Mouse (Mus musculus): Measurements from ENCODE around the gene Gsta1.
"Not testable (repeated sequence)": the region's sequence is repeated elsewhere in the genome, so short reads cannot be mapped to it uniquely, and the experiment has no call there.

Gene Gsta1

DNA sequence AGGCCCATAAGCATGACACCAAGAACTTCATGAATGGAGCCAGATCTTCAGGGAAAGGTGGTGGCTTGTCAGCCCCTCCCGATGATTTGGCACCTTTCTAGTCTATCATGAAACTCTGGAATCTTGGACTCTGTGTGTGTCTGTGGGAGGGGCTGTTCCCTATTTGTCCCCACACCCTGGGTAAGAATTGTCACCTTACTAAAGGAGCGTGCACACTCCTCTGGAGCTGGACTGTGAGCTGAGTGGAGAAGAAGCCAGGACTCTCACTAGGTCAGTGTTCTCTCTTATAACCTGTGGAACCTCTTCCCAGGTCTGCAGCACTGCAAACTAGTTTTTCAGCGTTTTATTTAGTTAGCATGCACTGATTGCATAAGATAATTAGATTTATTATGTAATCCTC is at the start of gene Gsta1:
TSS of gene Gsta1 (plus strand) at position 196 of the 400 bp plus-strand sequence.
- not testable (repeated sequence) for DNase-seq (ENCODE audit: low spot score in 2 of 2)

DNA sequence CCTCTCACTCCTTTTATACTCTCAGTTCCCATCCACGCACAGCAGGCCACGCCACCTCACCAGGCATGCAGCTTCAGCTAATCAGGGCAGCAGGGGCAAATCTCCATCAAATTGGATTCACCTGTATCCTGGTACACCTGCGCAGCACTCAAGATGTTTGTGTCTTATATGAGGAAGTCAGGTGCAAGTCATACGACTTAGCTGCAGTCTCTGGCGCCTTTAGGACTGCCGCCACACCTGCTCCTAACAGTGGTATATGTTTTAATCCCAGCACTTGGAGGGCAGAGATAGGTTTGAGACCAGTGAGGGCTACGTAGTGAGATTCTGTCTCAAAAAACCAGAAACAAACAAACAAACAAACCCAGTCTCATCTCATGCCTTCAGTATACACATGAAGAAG is 48.0 kb upstream of the Gsta1 start, which contains the start of gene Gsta4:
TSS of gene Gsta4 (plus strand) at position 301 of the 400 bp plus-strand sequence.
- not testable (repeated sequence) for DNase-seq (ENCODE audit: low spot score in 2 of 2)

DNA sequence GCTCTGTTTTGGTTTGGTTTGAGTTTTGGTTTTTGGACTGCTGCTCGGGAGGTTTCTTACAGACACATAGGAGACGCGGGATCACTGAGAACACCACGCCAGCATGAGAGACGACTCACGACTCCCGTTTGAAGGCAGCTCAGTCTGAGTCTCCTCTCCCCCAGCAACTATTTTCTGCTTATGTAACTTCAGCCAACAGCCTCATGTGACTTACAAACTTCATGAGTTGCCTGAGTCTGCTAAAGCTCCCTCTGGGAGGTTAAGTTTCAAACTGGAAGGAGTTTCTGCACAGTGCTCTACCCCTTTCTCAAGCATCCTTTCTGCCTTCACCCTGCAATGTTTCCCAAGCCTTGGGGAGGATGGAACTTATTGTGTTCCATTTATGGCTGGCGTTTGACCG is 44.8 kb upstream of the Gsta1 start:
- DNase-seq (ENCODE audit: low spot score in 2 of 2): no peak

DNA sequence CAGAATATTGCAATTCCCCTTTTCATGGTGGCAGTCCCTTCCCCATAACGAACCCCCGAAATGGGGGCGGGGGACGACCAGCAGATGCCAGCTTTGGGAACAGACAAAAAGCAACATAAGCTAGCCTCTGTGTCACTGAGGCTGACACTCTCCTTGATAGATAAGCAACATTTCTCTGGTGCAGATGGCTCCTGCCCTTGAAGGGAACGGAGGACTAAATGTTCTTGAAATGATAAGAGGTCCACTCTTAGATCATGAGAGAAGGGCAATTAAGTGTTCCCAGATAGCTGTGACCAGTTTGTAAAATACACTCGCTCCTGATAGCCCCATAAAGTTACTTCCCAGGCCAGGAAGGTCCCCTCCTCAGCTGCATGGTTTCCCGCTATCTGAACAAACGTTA is 41.5 kb upstream of the Gsta1 start:
- DNase-seq (ENCODE audit: low spot score in 2 of 2): no peak

DNA sequence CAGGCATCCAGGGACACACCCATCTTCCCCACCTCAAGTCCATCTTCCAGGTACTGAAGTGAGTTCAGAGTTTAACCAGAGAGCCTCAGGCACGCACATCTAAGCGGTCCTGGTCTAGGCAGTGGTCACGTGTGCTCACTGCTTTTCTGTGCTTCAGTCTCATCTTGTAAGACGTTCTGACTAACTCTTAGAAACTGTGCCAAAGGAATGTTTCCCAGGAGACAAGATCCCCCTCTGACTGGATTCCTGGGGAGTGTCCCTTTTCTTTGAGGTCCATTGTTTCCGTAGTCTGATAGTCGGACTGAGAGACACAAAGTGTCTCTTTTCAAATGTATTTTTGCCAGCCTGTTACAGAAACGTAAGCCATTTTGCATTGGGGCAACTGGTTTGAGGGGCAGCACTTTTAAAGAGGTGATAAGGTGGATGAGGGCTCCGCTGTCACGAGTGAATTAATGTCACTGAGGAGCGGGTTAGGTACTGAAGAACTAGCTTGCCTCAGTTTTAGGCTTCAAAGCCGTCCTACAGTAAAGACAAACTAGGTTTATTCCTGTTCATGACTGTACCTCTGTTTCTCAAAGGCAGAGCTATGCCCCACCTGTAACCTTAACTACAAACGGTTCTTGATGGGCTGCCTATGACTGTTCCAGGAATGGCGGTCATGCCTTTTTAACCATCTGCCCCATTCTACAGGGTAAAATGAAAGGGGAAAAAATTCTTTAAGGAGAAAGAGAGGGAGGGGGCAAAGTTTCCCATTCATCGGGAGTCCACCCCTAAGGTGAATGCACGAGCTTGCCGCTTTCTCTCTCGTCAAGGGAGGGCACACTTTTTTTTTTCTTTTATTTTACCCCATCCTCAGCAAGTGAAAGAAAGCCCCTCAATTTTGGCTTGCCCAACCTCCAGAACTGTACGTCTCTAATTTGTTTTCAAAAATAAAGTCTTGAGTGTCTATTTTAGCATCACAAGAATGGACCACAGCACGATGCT is 39.5 kb upstream of the Gsta1 start:
- no peak for DNase-seq (ENCODE audit: low spot score in 2 of 2)

DNA sequence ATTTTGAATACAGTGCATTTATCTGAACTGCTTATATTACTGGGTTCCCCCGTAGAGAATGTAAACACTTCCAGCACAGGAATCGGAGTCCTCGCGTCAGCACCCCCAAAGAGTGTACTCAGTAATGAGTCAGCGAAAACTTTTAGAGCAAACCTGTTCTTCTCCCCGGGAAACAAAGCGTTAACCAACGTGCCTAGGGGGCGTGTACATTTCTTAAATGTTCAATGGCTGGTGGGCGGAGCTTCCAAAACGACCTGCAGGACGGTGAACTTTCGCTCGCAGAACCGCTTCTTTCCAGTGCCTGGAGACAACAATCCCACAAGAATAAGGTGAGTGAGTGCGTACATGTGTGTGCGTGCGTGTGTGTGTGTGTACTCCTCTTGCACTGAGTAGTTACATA is 38.7 kb upstream of the Gsta1 start:
- peak in 1 of 2 experiments; percentile 24 for DNase-seq (ENCODE audit: low spot score in 2 of 2)

DNA sequence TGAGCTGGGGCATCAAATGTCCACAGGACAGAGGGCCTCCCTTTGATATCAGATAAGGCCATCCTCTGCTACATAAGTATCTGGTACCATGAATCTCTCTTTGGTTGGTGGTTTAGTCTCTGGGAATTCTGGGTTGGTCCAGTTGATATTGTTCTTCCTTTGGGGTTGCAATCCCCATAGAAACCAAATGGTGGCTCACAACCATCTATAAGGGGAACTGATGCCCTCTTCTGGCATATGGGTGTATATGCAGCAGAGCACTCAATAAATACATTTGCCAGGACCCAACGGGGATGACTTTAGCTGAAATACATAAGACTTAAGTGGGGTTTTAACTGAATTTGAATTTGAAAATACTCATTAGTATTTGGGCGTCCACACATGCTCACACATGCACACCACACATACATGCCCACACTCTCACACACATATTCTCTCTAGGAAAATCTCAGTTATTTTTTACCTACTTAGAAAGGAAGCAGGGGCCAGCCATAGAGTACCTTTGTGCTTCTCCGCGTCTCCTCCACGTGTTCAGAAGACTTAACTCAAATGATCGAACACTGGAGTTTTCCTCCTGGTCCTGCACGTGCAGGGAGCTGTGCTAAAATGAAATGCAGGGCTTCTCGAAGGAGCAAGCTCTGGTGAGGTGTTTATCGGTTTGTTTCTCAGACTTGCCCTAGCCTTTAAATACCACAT is 36.4 kb upstream of the Gsta1 start:
- peak in 1 of 2 experiments; percentile 59 for DNase-seq (ENCODE audit: low spot score in 2 of 2)

DNA sequence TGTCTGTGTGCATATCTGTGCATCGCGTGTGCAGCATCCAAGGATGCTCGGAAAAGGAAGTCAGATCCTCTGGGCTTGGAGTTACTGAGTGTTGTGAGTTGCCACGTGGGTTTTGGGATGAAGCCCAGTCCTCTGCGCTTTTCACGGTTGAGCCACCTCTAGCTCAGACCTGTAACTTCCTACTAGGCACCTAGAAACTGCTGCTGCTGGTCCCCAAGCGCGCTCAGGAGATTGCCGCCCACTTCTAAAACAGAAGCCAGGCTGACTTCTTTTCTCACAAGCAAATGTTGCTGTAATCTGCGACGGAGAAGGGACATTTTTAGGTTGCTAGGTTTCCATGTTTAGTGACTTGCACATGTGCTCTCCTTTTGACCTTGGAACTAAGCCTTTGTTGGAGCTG is 35.4 kb upstream of the Gsta1 start:
- peak in 1 of 2 experiments; percentile 54 for DNase-seq (ENCODE audit: low spot score in 2 of 2)

DNA sequence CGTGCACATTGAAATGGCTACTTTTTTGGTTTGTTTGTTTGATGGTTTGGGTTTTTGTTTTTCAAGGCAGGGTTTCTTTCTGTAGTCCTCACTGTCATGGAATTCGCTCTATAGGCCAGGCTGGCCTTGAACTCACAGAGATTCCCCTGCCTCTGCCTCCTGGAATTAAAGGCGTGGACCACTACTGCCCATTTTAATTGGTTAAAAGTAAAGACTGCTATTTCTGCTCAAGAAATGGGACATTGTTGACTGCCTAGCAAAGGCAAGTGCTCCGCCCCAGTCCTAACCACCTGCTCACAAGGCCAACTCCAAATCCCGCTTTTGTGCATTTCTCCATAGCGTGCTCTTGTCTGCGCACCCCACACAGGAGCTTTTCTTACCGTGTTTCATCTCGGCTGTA is 32.7 kb upstream of the Gsta1 start:
- no peak for DNase-seq (ENCODE audit: low spot score in 2 of 2)

DNA sequence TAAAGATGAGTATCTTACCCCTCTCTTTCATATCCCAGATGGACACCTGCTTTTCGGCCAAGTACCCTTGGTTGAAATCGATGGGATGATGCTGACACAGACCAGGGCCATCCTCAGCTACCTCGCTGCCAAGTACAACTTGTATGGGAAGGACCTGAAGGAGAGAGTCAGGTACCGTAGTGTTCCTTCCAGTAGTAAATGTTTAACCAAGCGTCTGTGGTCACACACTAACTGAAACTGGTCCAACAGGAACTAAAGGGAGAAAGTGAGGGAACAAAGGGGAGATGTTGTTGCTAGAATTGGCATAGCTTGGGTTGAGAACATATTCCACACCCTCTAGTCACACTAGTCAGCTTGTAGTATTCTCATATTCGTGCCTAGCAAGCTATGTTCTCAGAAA is 26.3 kb upstream of the Gsta1 start:
- no peak for DNase-seq (ENCODE audit: low spot score in 2 of 2)

DNA sequence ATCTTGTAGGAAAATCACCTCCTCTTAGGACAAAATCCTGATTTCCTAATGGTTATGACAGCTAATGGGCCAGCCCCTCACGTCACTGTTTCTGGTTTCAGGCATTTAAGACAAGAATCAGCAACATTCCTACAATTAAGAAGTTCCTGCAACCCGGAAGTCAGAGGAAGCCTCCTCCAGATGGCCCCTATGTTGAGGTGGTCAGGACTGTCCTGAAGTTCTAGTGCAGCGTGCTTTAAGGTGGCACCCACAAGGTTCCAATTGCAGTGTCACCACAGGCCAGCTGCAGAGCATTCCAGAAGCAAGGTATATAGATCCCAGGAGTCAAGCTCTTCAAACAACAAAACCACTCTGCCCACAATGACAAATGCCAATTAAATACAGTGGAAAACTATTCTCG is 21.5 kb upstream of the Gsta1 start:
- no peak for DNase-seq (ENCODE audit: low spot score in 2 of 2)

DNA sequence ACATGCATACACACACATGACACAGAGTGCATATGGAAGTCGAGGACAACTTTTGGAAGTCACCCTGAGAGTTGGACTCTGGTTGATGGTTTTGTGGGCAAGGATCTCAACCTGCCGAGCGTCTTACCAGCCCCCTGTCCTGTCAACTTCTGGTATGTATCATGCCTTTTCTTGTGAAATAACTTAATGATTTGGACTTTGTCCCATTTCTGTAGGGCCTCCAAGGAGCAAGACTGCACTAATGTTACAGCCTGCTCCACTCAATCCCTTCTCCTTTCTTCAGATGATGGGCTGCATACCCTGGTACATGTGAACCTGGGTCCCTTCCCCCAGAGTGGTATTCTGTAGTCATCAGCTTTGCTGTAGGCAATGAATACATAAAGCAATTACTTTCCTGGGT is 20.4 kb upstream of the Gsta1 start:
- DNase-seq (ENCODE audit: low spot score in 2 of 2): no peak

DNA sequence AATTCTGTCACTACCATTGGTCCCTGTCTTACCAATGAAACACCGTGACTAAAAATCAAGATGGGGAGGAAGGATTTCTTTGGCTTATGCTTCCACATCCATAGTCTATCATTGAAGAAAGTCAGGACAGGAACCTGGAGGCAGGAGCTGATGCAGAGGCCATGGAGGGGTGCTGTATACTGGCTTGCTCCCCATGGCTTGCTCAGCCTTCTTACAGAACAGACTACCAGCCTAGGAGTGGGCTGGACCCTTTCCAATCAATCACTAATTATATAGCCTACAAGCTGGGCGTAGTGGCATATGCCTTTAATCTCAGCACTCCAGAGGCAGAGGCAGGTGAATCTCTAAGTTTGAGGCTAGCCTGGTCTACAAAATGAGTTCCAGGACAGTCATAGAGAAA is 19.6 kb upstream of the Gsta1 start:
- no peak for DNase-seq (ENCODE audit: low spot score in 2 of 2)

DNA sequence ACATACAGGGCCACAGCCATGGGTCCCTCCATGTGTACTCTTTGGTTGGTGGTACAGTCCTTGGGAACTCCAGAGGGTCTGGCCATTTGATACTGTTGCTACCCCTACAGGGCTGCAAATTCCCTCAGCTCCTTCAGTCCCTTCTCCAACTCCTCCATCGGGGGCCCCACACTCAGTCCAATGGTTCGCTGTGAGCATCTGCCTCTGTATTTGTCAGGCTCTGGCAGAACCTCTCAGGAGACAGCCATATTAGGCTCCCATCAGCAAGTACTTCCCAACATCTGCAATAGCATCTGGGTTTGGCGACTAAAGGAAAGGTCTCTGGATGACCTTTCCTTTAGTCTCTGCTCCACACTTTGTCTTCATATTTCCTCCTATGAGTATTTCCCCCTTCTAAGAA is 18.9 kb upstream of the Gsta1 start:
- DNase-seq (ENCODE audit: low spot score in 2 of 2): no peak

DNA sequence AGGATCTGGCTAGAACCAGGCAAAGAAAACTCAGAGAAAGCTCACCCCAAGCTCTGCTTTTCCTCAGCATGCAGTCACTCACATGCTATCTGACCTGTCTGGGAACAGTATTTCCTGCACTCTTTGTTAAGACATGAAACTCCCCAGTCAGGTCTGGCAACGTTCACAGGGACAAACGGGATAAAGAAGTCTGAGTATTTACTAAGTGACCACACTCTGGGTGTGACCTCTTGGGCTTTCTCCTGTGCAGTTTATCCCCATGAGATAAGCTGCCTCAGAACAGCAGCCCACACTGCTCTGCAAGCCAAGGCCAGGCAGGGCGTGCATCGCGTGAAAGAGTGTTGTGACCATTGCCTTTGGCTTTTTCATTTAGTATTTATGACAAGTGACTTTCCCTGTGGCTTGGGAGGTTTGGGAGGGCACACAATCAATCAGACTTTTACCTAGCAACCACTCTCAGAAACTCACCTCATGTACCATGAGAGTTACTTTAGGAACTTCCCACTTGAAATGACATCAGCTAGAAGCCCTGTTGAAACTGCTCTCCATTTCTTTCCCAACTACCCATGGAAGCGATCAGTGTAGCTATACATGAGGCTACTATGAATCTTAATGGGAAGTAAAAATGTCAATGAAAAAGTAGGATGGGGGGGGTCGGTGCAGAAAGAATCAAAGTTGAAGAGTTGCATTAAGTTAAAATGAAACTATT is 18.0 kb upstream of the Gsta1 start:
- no peak for DNase-seq (ENCODE audit: low spot score in 2 of 2)

DNA sequence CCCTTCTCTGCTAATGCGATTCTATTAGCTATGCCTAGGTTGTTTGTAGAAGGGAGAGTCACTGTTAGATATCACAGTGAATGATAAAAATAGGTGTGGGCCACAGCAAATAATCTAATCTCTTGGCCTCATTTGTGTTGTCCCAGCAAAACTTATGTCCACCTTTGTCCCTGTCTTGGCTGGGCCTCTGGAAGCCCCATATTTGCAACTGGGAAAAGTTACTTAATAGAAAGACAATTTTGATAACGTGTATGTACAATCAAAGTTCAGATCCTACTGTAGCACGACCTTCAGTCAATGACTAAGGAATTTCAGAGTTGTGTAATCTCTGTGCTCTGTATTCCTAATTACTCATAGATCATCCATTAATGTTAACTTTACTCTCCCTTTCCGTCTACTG is 13.4 kb upstream of the Gsta1 start:
- DNase-seq (ENCODE audit: low spot score in 2 of 2): no peak

DNA sequence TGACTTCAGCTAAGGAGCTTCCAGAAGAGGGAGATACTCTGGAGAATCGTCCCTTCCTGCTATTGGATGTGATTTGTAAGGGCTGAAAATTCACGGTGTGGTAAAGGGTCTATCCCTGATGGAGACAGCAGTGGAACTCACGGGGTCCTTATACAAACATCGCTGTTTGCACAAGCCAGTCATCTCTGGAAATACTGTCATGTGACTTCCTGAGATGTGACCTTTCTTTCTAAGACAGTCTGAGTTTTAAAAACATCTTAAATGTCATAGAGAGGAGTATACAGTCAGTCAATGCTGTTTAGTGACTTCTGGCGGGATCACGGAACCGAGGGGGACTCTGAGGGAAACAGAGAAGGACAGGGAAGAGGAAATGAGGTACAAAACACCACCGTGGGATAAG is 7.8 kb upstream of the Gsta1 start:
- DNase-seq (ENCODE audit: low spot score in 2 of 2): no peak

DNA sequence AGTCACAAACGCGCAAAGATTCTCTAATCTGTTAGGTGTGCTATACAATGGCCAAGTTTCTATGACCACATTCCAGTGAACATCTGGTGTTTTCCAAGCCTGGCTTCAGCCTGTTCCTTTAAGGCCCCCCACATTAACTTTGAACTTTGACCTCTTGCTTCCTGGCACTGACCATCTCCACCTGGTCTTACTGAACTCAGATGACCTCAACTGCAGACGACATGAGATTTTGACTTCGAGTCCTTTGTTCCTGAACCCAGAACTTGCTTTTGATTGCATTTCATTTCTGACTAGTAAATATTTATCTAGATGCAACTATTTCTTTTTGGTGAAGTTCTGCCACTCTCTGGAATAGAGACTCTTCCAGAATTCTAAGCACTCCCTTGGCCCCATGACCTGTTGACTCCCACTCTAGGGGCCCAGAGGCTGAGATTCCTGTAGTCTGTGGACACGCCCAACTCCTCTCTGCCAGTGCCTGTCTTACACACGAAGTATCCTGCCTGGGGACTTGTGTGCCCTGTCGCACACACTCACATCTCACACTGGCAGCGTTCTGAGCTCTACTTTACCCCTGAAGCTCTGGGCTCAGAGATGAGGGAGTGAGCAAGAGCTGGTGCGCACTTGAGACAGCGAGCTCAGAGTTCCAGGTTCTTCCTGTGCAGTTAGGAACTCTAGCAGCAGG is 7.1 kb upstream of the Gsta1 start:
- no peak for DNase-seq (ENCODE audit: low spot score in 2 of 2)

DNA sequence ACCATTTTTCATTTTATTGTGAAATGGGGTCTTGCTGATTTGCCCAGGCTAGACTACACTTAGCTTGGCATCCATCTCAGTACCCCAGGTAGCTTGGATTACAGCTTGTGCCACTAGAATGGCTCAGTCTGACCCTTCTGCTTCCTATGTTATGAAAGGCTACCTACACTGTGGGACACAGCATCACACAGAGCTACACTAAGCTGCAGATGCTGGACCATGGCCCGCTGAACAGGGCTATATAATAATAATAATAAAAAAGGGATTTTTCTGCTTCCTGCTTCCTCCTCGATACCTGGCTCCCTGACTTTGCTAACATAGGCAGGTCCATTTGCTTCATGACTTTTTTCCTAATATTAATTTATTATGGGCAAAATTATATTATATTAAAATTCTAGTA is 6.0 kb upstream of the Gsta1 start:
- DNase-seq (ENCODE audit: low spot score in 2 of 2): no peak

DNA sequence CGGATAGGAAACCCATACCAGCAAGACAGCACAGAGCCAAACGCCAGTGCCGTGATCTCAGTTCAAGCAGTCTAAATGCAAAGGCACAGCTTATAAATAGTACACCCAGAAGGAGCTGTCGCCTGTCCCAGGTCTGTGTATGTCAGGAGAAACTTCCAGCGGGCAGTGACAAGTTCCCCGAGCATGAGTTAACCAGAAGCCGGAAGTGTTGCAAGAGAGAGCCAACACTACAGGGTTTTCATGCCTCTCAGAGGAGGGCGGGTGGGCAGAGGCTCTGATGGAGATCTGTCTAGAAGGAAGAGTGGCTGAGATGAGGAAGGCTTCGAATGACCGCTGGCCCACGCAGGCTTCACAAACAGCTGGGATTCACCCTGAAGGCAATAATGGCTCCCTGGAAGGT is 5.2 kb upstream of the Gsta1 start:
- no peak for DNase-seq (ENCODE audit: low spot score in 2 of 2)

DNA sequence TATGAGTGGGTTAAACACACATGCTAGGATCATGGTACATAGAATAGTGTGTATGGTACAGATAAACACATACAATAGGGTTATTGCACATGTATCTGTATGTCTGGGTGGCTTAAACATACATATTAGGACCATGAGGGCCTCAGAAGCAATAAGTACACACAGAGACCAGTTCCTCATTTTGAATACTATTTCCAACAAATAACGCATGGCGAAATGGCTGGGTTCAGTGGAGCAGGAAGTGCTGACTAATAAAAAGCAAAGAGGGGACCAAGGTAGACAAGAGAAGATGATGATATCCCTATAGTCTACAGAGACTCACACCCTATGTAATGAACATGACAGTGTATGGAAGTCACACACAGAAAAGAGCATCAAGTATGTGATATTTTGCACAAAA is 2.3 kb upstream of the Gsta1 start:
- no peak for DNase-seq (ENCODE audit: low spot score in 2 of 2)

DNA sequence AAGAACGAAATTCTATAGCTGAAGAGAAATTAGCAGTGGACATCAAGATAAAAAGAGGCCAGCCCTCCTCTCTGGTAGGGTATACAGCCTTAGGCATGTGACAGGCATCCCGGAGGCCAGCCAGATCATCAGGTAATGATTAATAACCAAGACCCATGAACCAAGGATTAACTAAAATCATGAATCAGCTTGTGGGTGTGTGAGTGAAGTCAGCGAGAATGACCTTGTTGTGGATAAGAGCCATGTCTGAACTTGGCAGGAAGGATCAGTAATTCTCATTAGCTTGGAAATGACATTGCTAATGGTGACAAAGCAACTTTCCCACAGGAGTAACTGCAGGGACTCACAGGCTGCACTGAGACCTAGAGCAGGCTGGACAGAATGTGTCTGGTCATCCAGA is 798 bp upstream of the Gsta1 start:
- not testable (repeated sequence) for DNase-seq (ENCODE audit: low spot score in 2 of 2)

Measured in left cerebral cortex, adult 9 months (tissue).